Mouse (Mus musculus) bone marrow macrophage, adult 2 months (primary cell): ENCODE measurements around the gene Rd3.

Experiments used
- CTCF ChIP-seq: IDR thresholded peaks from 2 replicates; pipeline ENCODE4 v1.5.1; 2012; ENCODE audit warnings: low read depth, mild to moderate bottlenecking, low read length, moderate library complexity
- POLR2A ChIP-seq: IDR thresholded peaks from 2 replicates; pipeline ENCODE4 v1.6.1; 2012; ENCODE audit warnings: mild to moderate bottlenecking, low read depth, low read length, borderline replicate concordance

- no peak for TF ChIP-seq CTCF
- no peak for TF ChIP-seq POLR2A
Observed at GRCm38 (mm10) chr1:191987481-191987769, 10.3 kb downstream of the Rd3 start.
